Mouse (Mus musculus): ENCODE data around the gene Scfd2. TPM values are rescaled to one million over a fixed set of nuclear protein-coding genes. Genes with fewer than 3 reads are reported as not detected.
A peak's percentile ranks its signal among the peaks of the same experiment; 100 is the strongest.

Gene Scfd2
- polyA plus RNA-seq, 1 experiment from 2014 or later = 18.4 TPM

GRCm38 (mm10) chr5:74224480-74224879 is 307.1 kb downstream of the Scfd2 start:
- no peak for ATAC-seq (ENCODE audit: low FRiP score, low TSS enrichment)
- Histone ChIP-seq H3K4me2 (ENCODE audit: low read length) (no peak overlapping the region), H3K27ac (replicated peaks; ENCODE audit: low read depth, low read length) (no peak overlapping the region), H3K36me3 (ENCODE audit: control insufficient read depth, insufficient read depth, low read length) (no peaks in the 10 kb centered on the region), H3K4me3 (replicated peaks; ENCODE audit: low read depth, low read length) (no peak overlapping the region), H3K9ac (replicated peaks; ENCODE audit: low read length) (no peak overlapping the region), H3K9me3 (ENCODE audit: control insufficient read depth, low read length) (no peaks in the 10 kb centered on the region), H3K27me3 (ENCODE audit: control insufficient read depth, insufficient read depth, low read length) (no peaks in the 10 kb centered on the region), H3K4me1 (ENCODE audit: control insufficient read depth, insufficient read depth, low read length) (no peaks in the 10 kb centered on the region)
- 94% methylated on average over 6 of the region's 6 CpGs for WGBS
- no peak for DNase-seq

- Histone ChIP-seq H3K27ac (replicated peaks; ENCODE audit: low read depth, low read length) (no peak overlapping the region), H3K4me1 (ENCODE audit: control insufficient read depth, insufficient read depth, low read length) (no peaks in the 10 kb centered on the region), H3K4me2 (ENCODE audit: low read length) (no peak overlapping the region), H3K27me3 (ENCODE audit: control insufficient read depth, insufficient read depth, low read length) (no peaks in the 10 kb centered on the region), H3K9me3 (ENCODE audit: control insufficient read depth, low read length) (no peaks in the 10 kb centered on the region), H3K36me3 (ENCODE audit: control insufficient read depth, insufficient read depth, low read length) (no peaks in the 10 kb centered on the region), H3K4me3 (replicated peaks; ENCODE audit: low read depth, low read length) (no peak overlapping the region), H3K9ac (replicated peaks; ENCODE audit: low read length) (no peak overlapping the region)
- WGBS = 84% methylated on average over 4 of the region's 4 CpGs
- ATAC-seq (ENCODE audit: low FRiP score, low TSS enrichment) = no peak
- DNase-seq = no peak
Measured at GRCm38 (mm10) chr5:74222626-74223025, 308.9 kb downstream of the Scfd2 start.

GRCm38 (mm10) chr5:74218524-74218923 is 313.0 kb downstream of the Scfd2 start:
- WGBS = 30% methylated on average over 4 of the region's 4 CpGs
- no peak for DNase-seq
- 0 out of 2 replicates have a peak, but pooled peaks cover 6% of the 10 kb centered on the region for H3K4me1 ChIP-seq (ENCODE audit: control insufficient read depth, insufficient read depth, low read length)
- H3K9me3 ChIP-seq (ENCODE audit: control insufficient read depth, low read length) = no peaks in the 10 kb centered on the region
- H3K27ac ChIP-seq (replicated peaks; ENCODE audit: low read depth, low read length) = no peak overlapping the region
- no peaks in the 10 kb centered on the region for H3K36me3 ChIP-seq (ENCODE audit: control insufficient read depth, insufficient read depth, low read length)
- no peak for ATAC-seq (ENCODE audit: low FRiP score, low TSS enrichment)
- H3K4me2 ChIP-seq (ENCODE audit: low read length) = no peak overlapping the region
- no peak overlapping the region for H3K4me3 ChIP-seq (replicated peaks; ENCODE audit: low read depth, low read length)
- no peaks in the 10 kb centered on the region for H3K27me3 ChIP-seq (ENCODE audit: control insufficient read depth, insufficient read depth, low read length)
- no peak overlapping the region for H3K9ac ChIP-seq (replicated peaks; ENCODE audit: low read length)

- H3K9me3 ChIP-seq (ENCODE audit: control insufficient read depth, low read length) = no peaks in the 10 kb centered on the region
- 4% methylated on average over 4 of the region's 4 CpGs for WGBS
- no peaks in the 10 kb centered on the region for H3K36me3 ChIP-seq (ENCODE audit: control insufficient read depth, insufficient read depth, low read length)
- H3K4me3 ChIP-seq (replicated peaks; ENCODE audit: low read depth, low read length) = no peak overlapping the region
- no peaks in the 10 kb centered on the region for H3K27me3 ChIP-seq (ENCODE audit: control insufficient read depth, insufficient read depth, low read length)
- ATAC-seq (ENCODE audit: low FRiP score, low TSS enrichment) (peak; percentile 48), DNase-seq (peak; percentile 28)
- 0 out of 2 replicates have a peak, but pooled peaks cover 6% of the 10 kb centered on the region for H3K4me1 ChIP-seq (ENCODE audit: control insufficient read depth, insufficient read depth, low read length)
- 0 out of 2 replicates have a peak overlapping the region, but pooled peaks have one; percentile 23 for H3K4me2 ChIP-seq (ENCODE audit: low read length)
- H3K27ac ChIP-seq (replicated peaks; ENCODE audit: low read depth, low read length) = no peak overlapping the region
- no peak overlapping the region for H3K9ac ChIP-seq (replicated peaks; ENCODE audit: low read length)
Measured at GRCm38 (mm10) chr5:74215125-74215524, 316.4 kb downstream of the Scfd2 start.

GRCm38 (mm10) chr5:74214501-74215110 is 317.0 kb downstream of the Scfd2 start:
- ATAC-seq (ENCODE audit: low FRiP score, low TSS enrichment) = no peak; the same call in 1 of the 2 replicates
- no peak overlapping the region for H3K27ac ChIP-seq (replicated peaks; ENCODE audit: low read depth, low read length)

GRCm38 (mm10) chr5:74211346-74211745 is 320.2 kb downstream of the Scfd2 start:
- DNase-seq (no peak), ATAC-seq (ENCODE audit: low FRiP score, low TSS enrichment) (no peak)
- H3K9ac ChIP-seq (replicated peaks; ENCODE audit: low read length) = no peak overlapping the region
- H3K4me1 ChIP-seq (ENCODE audit: control insufficient read depth, insufficient read depth, low read length) = 0 out of 2 replicates have a peak, but pooled peaks cover 6% of the 10 kb centered on the region
- no peaks in the 10 kb centered on the region for H3K9me3 ChIP-seq (ENCODE audit: control insufficient read depth, low read length)
- H3K4me3 ChIP-seq (replicated peaks; ENCODE audit: low read depth, low read length) = no peak overlapping the region
- H3K27ac ChIP-seq (replicated peaks; ENCODE audit: low read depth, low read length) = no peak overlapping the region
- no peaks in the 10 kb centered on the region for H3K36me3 ChIP-seq (ENCODE audit: control insufficient read depth, insufficient read depth, low read length)
- no peaks in the 10 kb centered on the region for H3K27me3 ChIP-seq (ENCODE audit: control insufficient read depth, insufficient read depth, low read length)
- whole genome bisulfite sequencing = 83% methylated on average over 11 of the region's 11 CpGs
- no peak overlapping the region for H3K4me2 ChIP-seq (ENCODE audit: low read length)

More at GRCm38 (mm10) chr5:74214501-74215110, 317.0 kb downstream of the Scfd2 start:
- 2% methylated on average over 7 of the region's 7 CpGs for WGBS
- H3K9ac ChIP-seq (replicated peaks; ENCODE audit: low read length) = no peak overlapping the region
- 0 out of 2 replicates have a peak, but pooled peaks cover 6% of the 10 kb centered on the region for H3K4me1 ChIP-seq (ENCODE audit: control insufficient read depth, insufficient read depth, low read length)
- no peaks in the 10 kb centered on the region for H3K9me3 ChIP-seq (ENCODE audit: control insufficient read depth, low read length)
- no peaks in the 10 kb centered on the region for H3K36me3 ChIP-seq (ENCODE audit: control insufficient read depth, insufficient read depth, low read length)
- no peaks in the 10 kb centered on the region for H3K27me3 ChIP-seq (ENCODE audit: control insufficient read depth, insufficient read depth, low read length)
- H3K4me3 ChIP-seq (replicated peaks; ENCODE audit: low read depth, low read length) = no peak overlapping the region
- 0 out of 2 replicates have a peak overlapping the region, but pooled peaks have one; percentile 20 for H3K4me2 ChIP-seq (ENCODE audit: low read length)
- DNase-seq = peak; percentile 61

GRCm38 (mm10) chr5:74209640-74210039 is 321.9 kb downstream of the Scfd2 start:
- no peaks in the 10 kb centered on the region for H3K4me1 ChIP-seq (ENCODE audit: control insufficient read depth, insufficient read depth, low read length)
- 89% methylated on average over 4 of the region's 4 CpGs for WGBS
- no peaks in the 10 kb centered on the region for H3K36me3 ChIP-seq (ENCODE audit: control insufficient read depth, insufficient read depth, low read length)

GRCm38 (mm10) chr5:74208438-74208837 is 323.1 kb downstream of the Scfd2 start:
- H3K4me1 ChIP-seq (ENCODE audit: control insufficient read depth, insufficient read depth, low read length) = no peaks in the 10 kb centered on the region
- no peaks in the 10 kb centered on the region for H3K36me3 ChIP-seq (ENCODE audit: control insufficient read depth, insufficient read depth, low read length)
- no peak overlapping the region for H3K27ac ChIP-seq (replicated peaks; ENCODE audit: low read depth, low read length)
- no peak overlapping the region for H3K4me2 ChIP-seq (ENCODE audit: low read length)
- WGBS = 75% methylated on average over 7 of the region's 7 CpGs
- ATAC-seq (ENCODE audit: low FRiP score, low TSS enrichment) = no peak
- H3K4me3 ChIP-seq (replicated peaks; ENCODE audit: low read depth, low read length) = no peak overlapping the region
- H3K9ac ChIP-seq (replicated peaks; ENCODE audit: low read length) = no peak overlapping the region
- H3K9me3 ChIP-seq (ENCODE audit: control insufficient read depth, low read length) = no peaks in the 10 kb centered on the region; the same call in 1 of the 2 replicates
- no peaks in the 10 kb centered on the region for H3K27me3 ChIP-seq (ENCODE audit: control insufficient read depth, insufficient read depth, low read length)
- DNase-seq = no peak

More at GRCm38 (mm10) chr5:74209640-74210039, 321.9 kb downstream of the Scfd2 start:
- no peaks in the 10 kb centered on the region for H3K9me3 ChIP-seq (ENCODE audit: control insufficient read depth, low read length)
- ATAC-seq (ENCODE audit: low FRiP score, low TSS enrichment) = no peak
- no peaks in the 10 kb centered on the region for H3K27me3 ChIP-seq (ENCODE audit: control insufficient read depth, insufficient read depth, low read length)
- H3K9ac ChIP-seq (replicated peaks; ENCODE audit: low read length) = no peak overlapping the region
- no peak overlapping the region for H3K4me3 ChIP-seq (replicated peaks; ENCODE audit: low read depth, low read length)
- no peak for DNase-seq
- H3K27ac ChIP-seq (replicated peaks; ENCODE audit: low read depth, low read length) = no peak overlapping the region
- H3K4me2 ChIP-seq (ENCODE audit: low read length) = no peak overlapping the region

GRCm38 (mm10) chr5:74207209-74207608 is 324.4 kb downstream of the Scfd2 start:
- Histone ChIP-seq H3K36me3 (ENCODE audit: control insufficient read depth, insufficient read depth, low read length) (no peaks in the 10 kb centered on the region), H3K4me3 (replicated peaks; ENCODE audit: low read depth, low read length) (no peak overlapping the region), H3K27ac (replicated peaks; ENCODE audit: low read depth, low read length) (no peak overlapping the region), H3K9ac (replicated peaks; ENCODE audit: low read length) (no peak overlapping the region), H3K27me3 (ENCODE audit: control insufficient read depth, insufficient read depth, low read length) (no peaks in the 10 kb centered on the region), H3K4me1 (ENCODE audit: control insufficient read depth, insufficient read depth, low read length) (no peaks in the 10 kb centered on the region), H3K4me2 (ENCODE audit: low read length) (no peak overlapping the region), H3K9me3 (ENCODE audit: control insufficient read depth, low read length) (no peaks in the 10 kb centered on the region; the same call in 1 of the 2 replicates)
- WGBS = 81% methylated on average over 3 of the region's 3 CpGs
- DNase-seq (no peak), ATAC-seq (ENCODE audit: low FRiP score, low TSS enrichment) (no peak)
